Mouse (Mus musculus): ENCODE measurements around the gene Hmgcs1.

The Hmgcs1 gene

GRCm38 (mm10) chr13:119742711-119743415 is 52.7 kb downstream of the Hmgcs1 start:
- no peak for DNase-seq (ENCODE audit: extremely low read depth, insufficient read length, low spot score)

GRCm38 (mm10) chr13:119743470-119743869 is 53.3 kb downstream of the Hmgcs1 start:
- DNase-seq (ENCODE audit: extremely low read depth, insufficient read length, low spot score): no peak

- DNase-seq (ENCODE audit: extremely low read depth, insufficient read length, low spot score): no peak
Measured at GRCm38 (mm10) chr13:119746930-119747329, 56.8 kb downstream of the Hmgcs1 start.

- no peak for DNase-seq (ENCODE audit: extremely low read depth, insufficient read length, low spot score)
Measured at GRCm38 (mm10) chr13:119753859-119754634, 63.9 kb downstream of the Hmgcs1 start.

GRCm38 (mm10) chr13:119754635-119755020 is 64.4 kb downstream of the Hmgcs1 start:
- DNase-seq (ENCODE audit: extremely low read depth, insufficient read length, low spot score): peak; percentile 44

GRCm38 (mm10) chr13:119755141-119755547 is 65.0 kb downstream of the Hmgcs1 start:
- DNase-seq (ENCODE audit: extremely low read depth, insufficient read length, low spot score): no peak

GRCm38 (mm10) chr13:119755681-119756471 is 65.7 kb downstream of the Hmgcs1 start, which contains the start of gene Nim1k:
Gene Nim1k (minus strand): TSS chr13:119755882.
- DNase-seq (ENCODE audit: extremely low read depth, insufficient read length, low spot score): peak; percentile 90

- no peak for DNase-seq (ENCODE audit: extremely low read depth, insufficient read length, low spot score)
Measured at GRCm38 (mm10) chr13:119756831-119757230, 66.7 kb downstream of the Hmgcs1 start.
